Mouse (Mus musculus): ENCODE results near the gene Dsn1. TPM values are rescaled to one million over a fixed set of nuclear protein-coding genes. Genes with fewer than 3 reads are reported as not detected.

Gene Dsn1
- polyA plus RNA-seq, 1 experiment from 2014 or later, result 20.4 TPM

- H3K9me3 ChIP-seq (replicated peaks; ENCODE audit: low read length), result no peaks in the 10 kb centered on the region
- ATAC-seq (replicated peaks; ENCODE audit: low FRiP score, low read depth) (no peak), DNase-seq (ENCODE audit: low spot score) (no peak)
- H3K4me2 ChIP-seq (ENCODE audit: low read length), result no peak overlapping the region
- TF ChIP-seq CTCF (IDR thresholded peaks at IDR 0.05; ENCODE audit: low read depth), result no peak
- no peak overlapping the region for H3K9ac ChIP-seq (ENCODE audit: low read depth, low read length)
- no peaks in the 10 kb centered on the region for H3K4me1 ChIP-seq (replicated peaks; ENCODE audit: insufficient read depth, low read length)
- 94% methylated on average over 7 of the region's 7 CpGs for WGBS
- H3K4me3 ChIP-seq (replicated peaks; ENCODE audit: low read depth, low read length), result no peak overlapping the region
- peaks cover 37% of the 10 kb centered on the region for H3K36me3 ChIP-seq (ENCODE audit: insufficient read depth, low read length)
- no peaks in the 10 kb centered on the region for H3K27me3 ChIP-seq (ENCODE audit: insufficient read depth, low read length)
- no peak overlapping the region for H3K27ac ChIP-seq
Measured at GRCm38 (mm10) chr2:157035371-157035770, 28.4 kb upstream of the Dsn1 start.

DNA sequence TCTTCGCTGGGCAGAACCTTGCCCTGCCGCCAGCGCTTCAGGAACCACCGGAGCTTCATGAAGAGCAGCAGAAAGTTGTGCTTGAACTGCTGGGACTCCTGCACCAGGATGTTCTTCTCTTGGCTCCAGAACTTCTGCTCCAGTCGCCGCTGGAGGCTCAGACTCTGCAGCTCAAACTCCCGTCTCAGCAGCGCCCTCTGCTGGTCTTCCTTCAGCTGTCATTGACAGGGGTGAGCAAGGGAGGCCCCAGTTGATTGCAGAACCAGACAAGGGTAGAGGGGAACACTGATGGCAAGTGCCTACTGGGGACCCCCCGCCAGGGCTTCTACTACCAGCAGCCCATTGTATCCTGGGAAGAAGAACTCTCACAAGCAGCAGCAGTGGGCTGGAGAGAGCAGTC lies 23.9 kb upstream of the Dsn1 start:
- ATAC-seq (replicated peaks; ENCODE audit: low FRiP score, low read depth), result no peak; the same call in 1 of the 2 replicates
- peak; percentile 89 for TF ChIP-seq CTCF (IDR thresholded peaks at IDR 0.05; ENCODE audit: low read depth)
- no peaks in the 10 kb centered on the region for H3K9me3 ChIP-seq (replicated peaks; ENCODE audit: low read length)
- H3K4me3 ChIP-seq (replicated peaks; ENCODE audit: low read depth, low read length), result no peak overlapping the region
- H3K4me1 ChIP-seq (replicated peaks; ENCODE audit: insufficient read depth, low read length), result no peaks in the 10 kb centered on the region
- H3K27ac ChIP-seq, result no peak overlapping the region
- peaks cover 63% of the 10 kb centered on the region for H3K36me3 ChIP-seq (ENCODE audit: insufficient read depth, low read length)
- no peaks in the 10 kb centered on the region for H3K27me3 ChIP-seq (ENCODE audit: insufficient read depth, low read length)
- H3K4me2 ChIP-seq (ENCODE audit: low read length), result no peak overlapping the region
- DNase-seq (ENCODE audit: low spot score), result peak; percentile 88
- H3K9ac ChIP-seq (ENCODE audit: low read depth, low read length), result no peak overlapping the region
- WGBS, result 48% methylated on average over 9 of the region's 9 CpGs

- Histone ChIP-seq H3K9me3 (replicated peaks; ENCODE audit: low read length) (no peaks in the 10 kb centered on the region), H3K9ac (ENCODE audit: low read depth, low read length) (no peak overlapping the region), H3K4me3 (replicated peaks; ENCODE audit: low read depth, low read length) (no peak overlapping the region), H3K4me2 (ENCODE audit: low read length) (no peak overlapping the region), H3K27me3 (ENCODE audit: insufficient read depth, low read length) (no peaks in the 10 kb centered on the region), H3K4me1 (replicated peaks; ENCODE audit: insufficient read depth, low read length) (no peaks in the 10 kb centered on the region), H3K27ac (no peak overlapping the region), H3K36me3 (ENCODE audit: insufficient read depth, low read length) (peaks cover 74% of the 10 kb centered on the region)
- no peak for DNase-seq (ENCODE audit: low spot score)
- ATAC-seq (replicated peaks; ENCODE audit: low FRiP score, low read depth), result no peak
- 86% methylated on average over 4 of the region's 4 CpGs for WGBS
- no peak for TF ChIP-seq CTCF (IDR thresholded peaks at IDR 0.05; ENCODE audit: low read depth)
Measured at GRCm38 (mm10) chr2:157028261-157028660, 21.3 kb upstream of the Dsn1 start.

DNA sequence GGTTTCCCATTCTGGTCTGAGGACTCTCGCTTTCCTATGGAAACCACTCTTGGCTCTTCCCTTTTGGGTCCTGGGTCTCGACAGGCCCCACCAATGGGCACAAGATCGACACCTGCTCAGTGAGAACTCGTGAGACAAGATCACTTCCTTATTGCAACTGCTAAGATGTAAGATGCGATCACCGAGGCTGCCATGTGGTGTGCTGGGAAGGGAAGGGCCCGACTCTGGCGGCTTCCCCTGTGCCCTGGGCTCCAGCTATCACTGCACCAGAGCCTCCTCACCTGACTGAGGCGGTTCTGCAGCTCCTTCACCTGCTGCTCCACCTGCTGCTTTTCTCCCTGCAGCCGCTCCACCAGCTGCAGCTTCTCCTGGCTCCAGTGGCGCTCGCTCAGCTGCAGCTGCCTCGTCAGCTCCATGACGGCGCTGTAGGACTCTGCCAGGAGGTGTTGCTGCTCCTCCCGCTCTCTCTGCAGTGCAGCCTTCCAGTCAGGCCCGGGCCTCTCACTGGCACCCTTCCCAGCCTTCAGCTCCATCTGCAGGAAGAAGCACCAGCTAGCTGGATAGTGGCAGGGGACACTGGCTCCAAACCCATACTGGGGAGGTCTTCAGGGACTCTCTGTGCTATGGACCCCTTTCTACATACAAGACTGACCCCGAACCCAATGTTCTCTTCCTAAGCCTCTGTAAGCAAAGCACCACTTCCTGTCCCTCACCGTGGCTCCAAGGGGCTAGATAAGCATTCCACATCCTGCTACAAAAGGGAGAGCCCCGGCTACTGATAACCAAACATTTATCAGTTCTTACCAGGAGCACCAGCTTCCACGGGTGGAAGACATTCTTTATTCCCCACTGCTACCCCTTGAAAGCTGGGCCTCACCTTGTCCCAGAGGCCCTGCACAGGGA lies 20.4 kb upstream of the Dsn1 start:
- ATAC-seq (replicated peaks; ENCODE audit: low FRiP score, low read depth), result no peak
- Histone ChIP-seq H3K4me3 (replicated peaks; ENCODE audit: low read depth, low read length) (no peak overlapping the region), H3K27ac (no peak overlapping the region), H3K9ac (ENCODE audit: low read depth, low read length) (no peak overlapping the region), H3K27me3 (ENCODE audit: insufficient read depth, low read length) (no peaks in the 10 kb centered on the region), H3K4me1 (replicated peaks; ENCODE audit: insufficient read depth, low read length) (no peaks in the 10 kb centered on the region), H3K36me3 (ENCODE audit: insufficient read depth, low read length) (peaks cover 77% of the 10 kb centered on the region), H3K4me2 (ENCODE audit: low read length) (no peak overlapping the region), H3K9me3 (replicated peaks; ENCODE audit: low read length) (no peaks in the 10 kb centered on the region)
- WGBS, result 91% methylated on average over 21 of the region's 21 CpGs
- no peak for TF ChIP-seq CTCF (IDR thresholded peaks at IDR 0.05; ENCODE audit: low read depth)
- DNase-seq (ENCODE audit: low spot score), result no peak

GRCm38 (mm10) chr2:157021156-157021555 lies 14.2 kb upstream of the Dsn1 start:
- DNase-seq (ENCODE audit: low spot score), result no peak
- no peaks in the 10 kb centered on the region for H3K9me3 ChIP-seq (replicated peaks; ENCODE audit: low read length)
- no peak for TF ChIP-seq CTCF (IDR thresholded peaks at IDR 0.05; ENCODE audit: low read depth)
- WGBS, result 95% methylated on average over 16 of the region's 16 CpGs
- no peaks in the 10 kb centered on the region for H3K27me3 ChIP-seq (ENCODE audit: insufficient read depth, low read length)
- H3K9ac ChIP-seq (ENCODE audit: low read depth, low read length), result no peak overlapping the region
- no peak overlapping the region for H3K4me2 ChIP-seq (ENCODE audit: low read length)
- no peak overlapping the region for H3K4me3 ChIP-seq (replicated peaks; ENCODE audit: low read depth, low read length)
- no peak for ATAC-seq (replicated peaks; ENCODE audit: low FRiP score, low read depth)
- no peak overlapping the region for H3K27ac ChIP-seq
- no peaks in the 10 kb centered on the region for H3K4me1 ChIP-seq (replicated peaks; ENCODE audit: insufficient read depth, low read length)
- H3K36me3 ChIP-seq (ENCODE audit: insufficient read depth, low read length), result peaks cover 88% of the 10 kb centered on the region

DNA sequence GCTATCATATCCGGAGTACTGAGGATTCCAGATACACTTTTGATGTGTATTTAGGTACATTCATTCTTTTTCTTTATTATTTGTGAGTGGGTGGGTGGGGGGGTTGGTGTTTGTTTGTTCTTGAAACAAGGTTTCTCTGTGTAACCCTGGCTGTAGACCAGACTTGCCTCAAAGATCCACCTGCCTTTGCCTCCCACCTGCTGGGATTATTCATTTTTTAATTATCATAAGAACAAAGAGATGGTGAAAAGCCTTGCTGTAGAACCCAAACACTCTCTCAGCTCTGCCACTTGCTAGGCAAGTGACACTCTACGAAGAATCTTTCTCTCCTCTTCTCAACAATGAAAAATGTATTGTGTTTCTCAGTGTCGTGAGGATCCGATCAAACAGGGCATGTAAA lies 12.3 kb upstream of the Dsn1 start:
- Histone ChIP-seq H3K27ac (no peak overlapping the region), H3K36me3 (ENCODE audit: insufficient read depth, low read length) (peaks cover 79% of the 10 kb centered on the region), H3K4me1 (replicated peaks; ENCODE audit: insufficient read depth, low read length) (no peaks in the 10 kb centered on the region), H3K4me2 (ENCODE audit: low read length) (no peak overlapping the region), H3K9me3 (replicated peaks; ENCODE audit: low read length) (no peaks in the 10 kb centered on the region), H3K4me3 (replicated peaks; ENCODE audit: low read depth, low read length) (no peak overlapping the region), H3K27me3 (ENCODE audit: insufficient read depth, low read length) (no peaks in the 10 kb centered on the region), H3K9ac (ENCODE audit: low read depth, low read length) (no peak overlapping the region)
- 94% methylated on average over 4 of the region's 4 CpGs for WGBS
- ATAC-seq (replicated peaks; ENCODE audit: low FRiP score, low read depth) (no peak), DNase-seq (ENCODE audit: low spot score) (no peak)
- no peak for TF ChIP-seq CTCF (IDR thresholded peaks at IDR 0.05; ENCODE audit: low read depth)
